Mouse (Mus musculus) retina, embryonic 14.5 days (tissue): ENCODE measurements around the gene Mob3b.

Experiments
- DNase-seq: peaks from one replicate; pipeline ENCODE4 v3.0.0-alpha.2; 2015; ENCODE audit warnings: low spot score

Gene Mob3b

GRCm38 (mm10) chr4:35148326-35148725, 9.0 kb downstream of the Mob3b start:
- DNase-seq, result no peak

GRCm38 (mm10) chr4:35146597-35146996, 10.7 kb downstream of the Mob3b start:
- no peak for DNase-seq

- DNase-seq, result no peak
Measured at GRCm38 (mm10) chr4:35145726-35146125, 11.6 kb downstream of the Mob3b start.

GRCm38 (mm10) chr4:35143472-35144102, 13.7 kb downstream of the Mob3b start:
- no peak for DNase-seq

GRCm38 (mm10) chr4:35140317-35140716, 17.0 kb downstream of the Mob3b start:
- no peak for DNase-seq

GRCm38 (mm10) chr4:35138077-35138476, 19.2 kb downstream of the Mob3b start:
- no peak for DNase-seq

GRCm38 (mm10) chr4:35136996-35137395, 20.3 kb downstream of the Mob3b start:
- DNase-seq, result no peak

- no peak for DNase-seq
Measured at GRCm38 (mm10) chr4:35135806-35136205, 21.5 kb downstream of the Mob3b start.

- no peak for DNase-seq
Measured at GRCm38 (mm10) chr4:35134846-35135611, 22.3 kb downstream of the Mob3b start.

- DNase-seq, result no peak
Measured at GRCm38 (mm10) chr4:35133411-35133810, 23.9 kb downstream of the Mob3b start.

- no peak for DNase-seq
Measured at GRCm38 (mm10) chr4:35131592-35131991, 25.7 kb downstream of the Mob3b start.

- no peak for DNase-seq
Measured at GRCm38 (mm10) chr4:35130411-35130948, 26.8 kb downstream of the Mob3b start.

GRCm38 (mm10) chr4:35127759-35128158, 29.5 kb downstream of the Mob3b start:
- no peak for DNase-seq

- peak; percentile 29 for DNase-seq
Measured at GRCm38 (mm10) chr4:35126776-35127175, 30.5 kb downstream of the Mob3b start.

- peak; percentile 71 for DNase-seq
Measured at GRCm38 (mm10) chr4:35125299-35125777, 31.9 kb downstream of the Mob3b start.

GRCm38 (mm10) chr4:35124027-35124426, 33.3 kb downstream of the Mob3b start:
- no peak for DNase-seq

GRCm38 (mm10) chr4:35123087-35123486, 34.2 kb downstream of the Mob3b start:
- DNase-seq, result no peak

GRCm38 (mm10) chr4:35121060-35121459, 36.2 kb downstream of the Mob3b start:
- DNase-seq, result no peak

GRCm38 (mm10) chr4:35120575-35120974, 36.7 kb downstream of the Mob3b start:
- no peak for DNase-seq

- no peak for DNase-seq
Measured at GRCm38 (mm10) chr4:35120159-35120558, 37.1 kb downstream of the Mob3b start.

- DNase-seq, result no peak
Measured at GRCm38 (mm10) chr4:35118851-35119250, 38.4 kb downstream of the Mob3b start.

- no peak for DNase-seq
Measured at GRCm38 (mm10) chr4:35117144-35117543, 40.1 kb downstream of the Mob3b start.

GRCm38 (mm10) chr4:35115933-35116332, 41.4 kb downstream of the Mob3b start:
- no peak for DNase-seq
